Mouse (Mus musculus): Measurements from ENCODE around the gene Bcl9l. TPM values are rescaled to one million over a fixed set of nuclear protein-coding genes. Genes with fewer than 3 reads are reported as not detected.
"Not testable (repeated sequence)": the region's sequence is repeated elsewhere in the genome, so short reads cannot be mapped to it uniquely, and the experiment has no call there.

The Bcl9l gene
- 10 to 100 TPM; 59.2 to 78.1 TPM for total RNA-seq (2021)

DNA sequence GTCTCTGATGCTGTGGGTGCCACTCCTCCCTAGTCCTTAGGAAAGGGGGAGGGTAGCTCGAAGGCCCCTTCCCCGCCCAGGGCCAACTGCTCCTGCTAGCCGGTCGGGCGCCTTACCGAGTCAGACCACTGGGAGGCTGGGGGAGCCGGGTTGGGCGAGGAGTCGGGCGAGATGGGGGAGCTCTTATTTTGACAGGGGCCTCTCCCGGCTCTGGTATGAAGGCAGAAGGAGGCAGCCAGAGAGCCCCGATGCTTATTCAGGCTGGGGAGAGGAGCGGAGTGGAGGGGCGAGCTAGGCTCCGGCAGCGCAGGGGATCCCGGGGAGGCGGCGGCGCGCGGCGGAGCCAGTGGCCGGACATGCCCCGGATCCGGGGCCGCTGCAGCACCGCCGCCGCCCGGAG, at the start of gene Bcl9l:
Gene Bcl9l, plus strand, starts transcription at position 274 of the 400 bp plus-strand sequence.
- peak; percentile 85 to 88 for DNase-seq (ENCODE audit: extremely low spot score in 1 of 2, low spot score in 1 of 2)

DNA sequence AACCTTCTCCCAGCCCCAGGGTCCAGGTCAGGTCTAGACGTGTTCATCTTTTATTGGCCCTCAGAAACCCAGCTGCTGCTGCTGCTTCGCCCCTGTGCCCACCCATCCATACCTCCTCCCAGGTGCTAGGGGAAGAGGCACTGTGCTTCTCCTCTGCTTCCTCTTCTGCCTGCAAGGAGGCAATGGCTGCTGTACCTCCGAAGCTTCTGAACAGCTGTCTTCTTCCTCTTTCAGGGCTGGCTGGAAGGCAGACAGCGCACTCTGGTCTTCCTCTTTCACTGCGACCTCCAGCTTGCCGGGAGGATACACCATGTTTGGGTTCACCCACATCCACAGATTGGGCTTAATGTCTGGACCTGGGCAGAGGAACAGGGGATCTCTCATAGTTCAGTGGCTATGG, 46.9 kb upstream of the Bcl9l start:
- no peak for DNase-seq (ENCODE audit: extremely low spot score in 1 of 2, low spot score in 1 of 2)

DNA sequence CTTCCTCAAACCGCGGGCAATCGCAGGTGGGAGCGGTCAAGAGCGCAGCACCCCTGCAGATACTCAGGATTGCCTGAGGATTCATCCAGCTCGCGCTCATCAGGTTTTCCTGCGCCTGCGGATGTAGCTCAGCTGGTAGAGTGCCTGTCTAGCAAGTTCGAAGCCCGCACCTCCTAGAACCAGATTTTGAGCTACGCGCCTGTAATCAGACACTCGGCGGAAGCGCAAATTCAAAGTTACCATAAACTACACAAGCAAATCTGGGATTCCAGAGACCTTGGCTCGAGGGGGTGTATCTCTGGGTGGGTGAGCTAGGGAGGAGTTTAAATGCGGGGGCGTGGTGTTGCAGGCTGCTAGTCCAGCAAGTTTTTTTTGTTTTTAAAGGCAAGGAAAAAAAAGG, 41.7 kb upstream of the Bcl9l start, which contains the start of gene Foxr1:
Gene Foxr1, minus strand, starts transcription at position 176 of the 400 bp plus-strand sequence.
- no peak for DNase-seq (ENCODE audit: extremely low spot score in 1 of 2, low spot score in 1 of 2)

DNA sequence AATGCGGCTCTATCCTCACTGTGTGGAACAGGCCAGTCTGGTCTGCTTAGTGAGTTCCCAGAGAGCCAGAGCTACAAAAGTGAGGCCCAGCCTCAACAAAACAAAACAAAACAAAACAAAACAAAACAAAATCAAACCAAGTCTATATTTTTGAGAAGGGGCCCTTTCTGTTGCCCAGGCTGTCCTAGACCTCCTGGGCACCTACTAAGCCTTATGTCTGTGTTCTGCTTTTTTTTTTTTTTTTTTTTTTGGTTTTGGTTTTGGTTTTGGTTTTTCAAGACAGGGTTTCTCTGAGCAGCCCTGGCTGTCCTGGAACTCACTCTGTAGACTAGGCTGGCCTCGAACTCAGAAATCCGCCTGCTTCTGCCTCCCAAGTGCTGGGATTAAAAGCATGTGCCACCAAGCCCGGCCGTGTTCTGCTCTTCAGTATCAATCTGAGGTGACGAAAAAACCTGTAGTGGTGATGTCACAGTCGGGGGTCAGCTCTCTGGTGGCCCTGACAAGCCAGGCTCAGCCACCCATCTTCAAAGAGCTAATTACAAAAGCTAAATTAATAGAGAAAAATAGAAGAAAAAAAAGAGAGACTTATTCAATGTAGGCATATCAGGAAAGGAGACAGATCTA, 38.1 kb upstream of the Bcl9l start:
- not testable (repeated sequence) for DNase-seq (ENCODE audit: extremely low spot score in 1 of 2, low spot score in 1 of 2)

DNA sequence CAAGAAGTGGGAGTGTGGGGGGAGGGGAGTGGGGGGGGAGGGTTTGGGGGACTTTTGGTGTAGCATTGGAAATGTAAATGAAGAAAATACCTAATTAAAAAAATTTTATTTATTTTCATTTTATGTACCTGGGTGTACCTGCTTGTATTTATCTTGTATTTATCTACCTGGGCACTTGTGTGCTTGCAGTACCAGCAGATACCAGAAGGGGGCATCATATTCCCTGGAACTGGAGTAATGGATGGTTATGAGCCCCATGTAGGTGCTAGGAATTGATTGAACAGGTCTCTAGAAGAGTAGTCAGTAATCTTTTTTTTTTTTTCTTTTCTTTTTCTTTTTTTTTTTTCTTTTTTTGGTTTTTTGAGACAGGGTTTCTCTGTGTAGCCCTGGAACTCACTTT, 32.2 kb upstream of the Bcl9l start:
- no peak for DNase-seq (ENCODE audit: extremely low spot score in 1 of 2, low spot score in 1 of 2)

DNA sequence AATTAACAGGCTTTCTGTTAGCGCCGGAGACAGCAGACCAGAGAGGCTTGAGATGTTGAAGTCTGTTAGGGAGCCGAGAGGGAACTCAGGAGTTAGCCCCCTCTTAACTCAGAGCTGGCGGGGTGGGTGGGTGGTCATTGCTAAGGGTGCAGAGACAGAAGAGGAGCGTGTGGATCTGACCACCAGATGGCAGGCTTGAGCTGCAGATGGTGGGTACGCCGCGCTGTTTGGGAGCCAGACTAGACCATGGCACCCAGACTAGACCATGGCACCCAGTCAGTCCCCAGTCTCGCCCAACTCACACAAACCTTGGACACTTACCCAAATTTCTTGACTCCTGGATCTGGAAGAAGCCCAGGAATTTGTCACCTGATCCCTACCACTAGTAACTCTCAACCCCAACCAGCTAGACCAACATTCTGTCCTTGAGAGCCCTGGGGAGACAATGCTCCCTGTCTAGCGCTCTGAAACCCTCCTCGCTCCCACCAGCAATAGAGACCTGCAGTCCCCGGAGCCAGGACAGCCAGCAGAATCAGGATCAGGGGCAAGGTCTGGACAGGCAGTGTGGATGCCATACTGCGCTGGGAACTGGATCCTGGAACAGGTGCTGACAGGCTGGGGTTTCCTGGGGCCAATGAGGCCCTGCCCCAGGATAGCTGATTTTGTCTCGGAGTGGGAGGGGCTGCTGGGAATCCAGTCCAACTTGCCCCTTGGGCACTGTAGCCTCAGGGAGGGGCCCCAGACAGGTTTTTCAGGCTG, 28.3 kb upstream of the Bcl9l start:
- DNase-seq (ENCODE audit: extremely low spot score in 1 of 2, low spot score in 1 of 2), result peak; percentile 85 to 98

DNA sequence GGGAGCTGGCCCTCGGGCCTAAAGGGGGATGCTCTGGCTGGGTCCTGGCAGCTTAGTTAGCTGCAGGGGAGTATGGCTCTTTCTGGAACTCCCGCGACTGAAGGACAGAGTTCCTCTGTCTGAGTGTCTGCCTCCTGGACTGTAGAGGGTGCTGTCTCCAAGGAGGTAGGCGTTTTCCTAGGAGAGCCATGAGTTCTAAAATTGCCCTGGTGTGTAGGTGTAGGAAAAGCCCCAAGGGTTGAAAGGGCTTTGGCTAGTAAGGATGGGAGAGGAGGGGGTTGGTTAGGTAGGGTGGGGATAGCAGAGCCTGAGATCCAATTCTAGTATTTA, 27.8 kb upstream of the Bcl9l start, which contains the start of gene Upk2:
Gene Upk2, minus strand, starts transcription at position 86 of the 330 bp plus-strand sequence.
- DNase-seq (ENCODE audit: extremely low spot score in 1 of 2, low spot score in 1 of 2), result no peak

DNA sequence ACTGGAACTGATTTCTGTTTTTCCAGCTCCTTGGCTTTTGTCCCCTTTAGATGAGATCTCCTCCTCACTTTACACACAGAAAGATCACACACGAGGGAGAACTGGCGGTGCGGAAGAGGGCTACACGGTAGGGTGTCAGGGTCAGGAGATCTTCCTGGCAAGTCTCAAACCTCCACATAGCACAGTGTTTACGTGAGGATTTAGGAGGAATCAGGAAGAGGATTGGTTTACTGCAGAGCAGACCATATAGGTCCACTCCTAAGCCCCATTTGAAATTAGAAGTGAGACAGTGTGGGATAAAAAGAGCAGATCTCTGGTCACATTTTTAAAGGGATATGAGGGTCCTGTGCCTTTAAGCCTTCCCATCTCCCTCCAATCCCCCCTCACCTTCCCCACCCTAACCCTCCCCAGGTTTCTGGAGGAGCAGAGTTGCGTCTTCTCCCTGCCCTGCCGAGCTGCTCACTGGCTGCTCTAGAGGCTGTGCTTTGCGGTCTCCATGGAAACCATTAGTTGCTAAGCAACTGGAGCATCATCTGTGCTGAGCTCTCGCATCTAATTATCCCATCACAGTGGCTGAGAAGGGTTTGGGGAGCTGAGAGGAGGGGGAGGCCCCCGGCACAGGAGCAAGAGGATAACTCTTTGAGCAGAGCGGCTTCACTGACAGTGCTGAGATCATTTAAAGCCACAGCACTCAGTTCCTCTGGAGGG, 25.4 kb upstream of the Bcl9l start:
- DNase-seq (ENCODE audit: extremely low spot score in 1 of 2, low spot score in 1 of 2), result peak; percentile 54 to 73

DNA sequence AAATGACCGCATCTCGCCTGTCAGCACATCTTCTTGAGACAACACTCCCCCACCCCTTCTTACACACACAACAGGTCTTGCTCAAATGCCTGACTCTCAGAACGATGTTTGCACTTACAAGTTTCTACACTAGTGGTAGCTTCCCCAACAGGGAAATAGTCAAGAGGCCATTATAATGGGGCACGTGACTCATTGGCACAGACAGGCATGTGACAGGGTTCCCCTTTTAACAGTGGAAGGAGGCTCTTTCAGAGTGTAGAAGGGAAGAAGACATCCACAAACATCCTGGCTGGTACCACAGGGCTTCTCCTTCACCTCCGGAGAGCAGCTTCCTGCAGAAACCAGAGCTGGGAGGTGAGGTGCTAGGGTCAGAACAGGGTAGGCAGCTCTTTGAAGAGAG, 20.7 kb upstream of the Bcl9l start:
- no peak for DNase-seq (ENCODE audit: extremely low spot score in 1 of 2, low spot score in 1 of 2)

DNA sequence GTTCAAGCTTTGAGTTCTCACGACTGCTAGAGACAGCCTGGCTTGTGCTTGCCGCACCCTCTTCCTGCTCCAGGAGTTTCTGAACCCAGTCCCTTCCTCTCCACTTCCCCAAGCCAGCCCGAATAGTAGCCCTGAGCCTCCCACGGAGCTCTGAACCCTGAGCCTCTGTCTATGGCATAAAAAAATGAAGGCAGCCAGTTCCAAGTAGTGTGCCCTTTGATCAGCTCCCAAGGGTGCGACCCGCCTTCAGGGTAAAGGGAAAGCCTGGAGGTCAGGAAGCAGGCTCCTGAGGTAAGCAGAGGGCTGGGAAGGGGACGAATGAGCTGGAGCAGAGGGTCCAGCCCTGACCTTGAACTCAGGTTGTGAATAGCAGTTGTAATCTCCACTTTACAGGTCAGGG, 14.4 kb upstream of the Bcl9l start:
- DNase-seq (ENCODE audit: extremely low spot score in 1 of 2, low spot score in 1 of 2), result no peak

DNA sequence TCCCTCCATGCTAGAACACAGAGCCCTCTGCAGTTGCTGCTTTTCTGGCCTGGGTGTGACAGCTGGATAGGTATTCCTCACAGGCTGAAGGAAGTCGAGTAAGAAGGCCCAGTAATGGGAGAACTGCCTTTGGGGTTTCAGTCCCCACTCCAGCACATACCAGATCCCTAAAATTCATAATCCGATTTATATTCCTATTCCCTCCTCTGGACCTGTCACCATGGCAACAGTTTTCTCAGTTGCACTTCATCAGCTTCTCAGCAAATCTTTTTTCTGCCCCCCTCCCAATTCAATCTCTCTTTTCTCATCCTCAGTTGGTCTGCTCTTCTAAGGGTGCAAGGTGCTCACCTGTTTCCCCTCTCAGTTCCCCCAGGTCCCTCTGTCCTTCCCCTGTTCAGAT, 13.8 kb upstream of the Bcl9l start:
- DNase-seq (ENCODE audit: extremely low spot score in 1 of 2, low spot score in 1 of 2), result no peak

DNA sequence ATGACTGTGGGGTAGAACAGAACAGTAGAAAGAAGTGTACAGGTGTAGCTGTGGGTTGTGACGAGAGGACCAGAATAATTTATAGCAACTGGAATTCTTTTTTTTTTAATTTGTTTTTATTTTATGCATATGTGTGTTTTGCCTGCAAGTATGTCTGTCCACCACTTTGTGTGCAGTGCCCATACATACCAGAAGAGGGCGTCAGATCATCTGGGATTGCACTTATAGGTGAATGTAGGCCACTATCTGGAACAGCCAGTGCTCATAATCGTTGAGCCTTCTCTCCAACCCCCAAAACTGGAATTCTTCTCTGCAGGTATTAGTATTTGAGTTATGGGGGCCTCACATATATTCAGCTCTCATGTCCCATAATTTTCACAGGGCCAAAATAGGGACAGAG, 9.4 kb upstream of the Bcl9l start:
- no peak for DNase-seq (ENCODE audit: extremely low spot score in 1 of 2, low spot score in 1 of 2)

DNA sequence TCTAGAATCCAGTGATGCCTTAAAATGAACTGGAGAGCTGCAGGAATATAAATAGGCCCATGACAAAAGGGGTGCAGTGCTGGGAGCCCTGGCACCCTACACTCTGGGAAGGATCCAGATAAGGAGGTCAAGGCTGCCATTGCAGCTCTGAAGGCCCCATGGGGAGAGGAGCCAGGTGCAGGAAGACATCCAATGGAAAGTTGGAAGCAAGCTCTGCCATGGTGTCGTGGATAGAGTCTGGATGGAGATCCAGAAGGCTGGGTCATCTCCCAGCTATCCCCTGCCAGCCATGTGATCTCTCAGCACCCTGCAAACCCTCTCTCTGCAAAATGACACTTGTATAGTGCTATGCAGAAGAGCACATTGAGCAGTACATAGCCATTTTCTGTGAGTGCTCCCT, 8.3 kb upstream of the Bcl9l start:
- no peak for DNase-seq (ENCODE audit: extremely low spot score in 1 of 2, low spot score in 1 of 2)

DNA sequence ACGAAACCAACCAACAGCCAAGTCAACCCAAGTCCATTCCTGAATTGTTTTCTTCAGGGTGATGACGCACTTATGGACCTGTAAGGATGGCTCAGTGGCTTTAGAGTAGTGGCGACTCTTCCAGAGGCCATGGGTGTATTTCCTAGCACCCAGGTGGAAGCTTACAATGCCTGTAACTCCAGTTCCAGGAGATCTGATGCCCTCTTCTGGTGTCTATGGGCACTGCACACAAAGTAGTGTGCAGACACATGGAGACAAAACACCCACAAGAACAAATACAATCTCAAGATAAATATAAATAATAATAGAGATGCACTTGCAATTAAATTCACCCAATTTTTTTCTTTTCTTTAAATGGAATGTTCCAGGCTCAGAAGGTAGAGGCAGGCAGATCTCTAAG, 6.7 kb upstream of the Bcl9l start:
- DNase-seq (ENCODE audit: extremely low spot score in 1 of 2, low spot score in 1 of 2), result no peak

DNA sequence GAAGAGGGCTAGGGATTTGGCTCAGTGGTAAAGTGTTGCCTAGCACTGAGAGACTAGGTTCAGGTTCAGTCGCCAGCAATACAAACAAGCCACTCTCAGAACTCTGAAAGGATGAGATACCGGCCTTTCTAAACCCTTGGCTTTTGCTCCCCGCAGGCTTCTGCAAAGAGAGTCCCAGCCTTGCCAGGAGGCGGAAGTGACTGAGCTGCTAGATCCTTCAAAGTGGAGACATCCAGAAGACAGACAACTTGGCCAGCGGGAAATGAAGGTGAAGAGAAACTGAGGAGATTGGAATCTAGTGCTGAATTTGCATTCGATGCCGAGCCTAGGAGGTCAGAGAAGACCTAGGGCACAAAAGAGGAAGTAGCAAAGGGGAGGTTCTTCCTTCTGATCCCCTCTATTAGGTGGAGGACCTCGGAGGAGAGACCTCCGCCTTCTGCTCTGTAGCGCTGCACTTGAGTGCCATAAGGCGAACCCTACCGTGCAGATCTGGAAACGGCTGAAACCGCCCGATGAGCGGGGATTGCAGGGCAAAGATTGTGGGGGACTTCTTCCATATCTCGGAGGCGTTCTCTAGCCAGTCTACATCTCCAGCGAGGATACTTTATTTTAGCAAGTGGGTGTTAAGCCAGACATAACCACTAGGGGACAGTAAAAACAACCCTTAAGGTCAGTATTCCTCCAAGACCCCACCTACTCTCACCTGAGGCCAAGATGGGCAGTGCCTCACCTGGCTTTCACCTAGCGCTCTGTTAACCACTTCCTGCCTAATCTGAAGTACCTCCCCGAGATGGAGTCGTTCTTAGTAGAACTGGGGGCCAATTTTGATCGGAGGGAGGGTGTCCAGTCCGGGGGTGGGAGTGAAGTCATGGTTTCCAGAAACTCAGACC, 5.0 kb upstream of the Bcl9l start:
- no peak for DNase-seq (ENCODE audit: extremely low spot score in 1 of 2, low spot score in 1 of 2)

DNA sequence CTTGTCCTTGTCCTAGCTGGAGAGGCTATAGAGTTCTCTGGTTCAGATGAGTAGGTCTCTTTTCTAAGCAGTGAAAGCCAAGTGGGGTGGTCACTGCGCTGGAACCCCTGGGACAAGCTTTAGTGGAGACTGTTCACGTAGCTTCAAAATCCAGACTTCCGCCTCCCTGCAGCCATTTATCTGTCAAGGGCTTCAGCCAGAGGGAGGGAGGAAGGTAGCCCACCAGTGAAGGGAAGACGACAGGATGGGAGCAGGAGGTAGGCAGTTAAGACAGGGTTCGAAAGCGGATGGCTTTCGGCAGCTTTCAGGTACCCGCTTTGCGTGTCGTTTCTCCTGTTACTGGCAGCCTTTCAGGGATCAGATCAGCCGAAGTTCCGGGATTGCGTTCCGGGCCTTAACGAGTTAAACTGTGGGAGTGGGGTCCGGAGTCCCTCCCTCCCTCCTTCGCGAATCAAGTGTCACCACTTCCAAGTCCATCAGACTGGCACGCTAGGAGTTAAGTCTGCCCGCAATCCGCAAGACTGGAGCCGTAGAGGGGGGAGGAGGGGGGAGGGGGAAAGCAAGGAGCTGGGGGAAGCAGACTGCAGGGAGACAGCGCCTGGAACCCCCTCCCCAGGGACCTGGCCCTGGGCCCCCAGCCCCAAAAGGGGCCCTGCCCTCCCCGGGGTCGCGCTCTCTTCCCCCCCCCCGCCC, 4.2 kb upstream of the Bcl9l start:
- peak in 1 of 2 experiments; percentile 56 for DNase-seq (ENCODE audit: extremely low spot score in 1 of 2, low spot score in 1 of 2)

DNA sequence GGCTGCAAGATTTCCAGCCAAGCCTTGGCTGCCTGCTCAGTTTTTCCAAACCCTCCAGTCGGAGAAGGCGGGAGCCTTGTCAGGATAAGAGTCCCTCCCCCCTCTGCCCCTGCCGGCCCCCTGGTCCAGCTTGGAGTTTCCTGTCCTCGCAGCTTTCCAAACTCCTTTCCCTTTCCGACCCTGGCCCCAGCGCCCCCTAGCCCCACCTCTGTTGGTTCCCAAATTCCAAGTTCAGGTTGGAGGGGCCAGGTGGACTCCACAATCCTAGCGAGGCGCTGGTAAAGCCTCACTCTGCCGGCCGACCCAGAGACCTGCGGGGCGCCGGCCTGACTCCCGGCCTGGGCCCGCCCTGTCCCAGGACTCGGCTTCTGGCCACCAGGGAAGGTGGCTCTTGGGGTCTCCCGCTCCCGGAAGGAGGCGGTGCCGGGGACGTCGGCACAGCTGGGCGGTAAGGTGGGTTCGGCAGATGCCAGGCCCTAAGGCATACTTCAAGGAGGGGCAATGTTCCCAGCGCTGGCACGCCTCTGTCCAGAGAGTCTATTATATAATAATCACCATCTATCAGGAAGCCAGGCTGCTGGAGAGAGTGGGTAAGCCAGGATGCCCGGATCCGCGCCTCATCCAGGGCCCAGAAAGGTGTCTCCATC, 3.5 kb upstream of the Bcl9l start:
- peak in 1 of 2 experiments; percentile 48 for DNase-seq (ENCODE audit: extremely low spot score in 1 of 2, low spot score in 1 of 2)

DNA sequence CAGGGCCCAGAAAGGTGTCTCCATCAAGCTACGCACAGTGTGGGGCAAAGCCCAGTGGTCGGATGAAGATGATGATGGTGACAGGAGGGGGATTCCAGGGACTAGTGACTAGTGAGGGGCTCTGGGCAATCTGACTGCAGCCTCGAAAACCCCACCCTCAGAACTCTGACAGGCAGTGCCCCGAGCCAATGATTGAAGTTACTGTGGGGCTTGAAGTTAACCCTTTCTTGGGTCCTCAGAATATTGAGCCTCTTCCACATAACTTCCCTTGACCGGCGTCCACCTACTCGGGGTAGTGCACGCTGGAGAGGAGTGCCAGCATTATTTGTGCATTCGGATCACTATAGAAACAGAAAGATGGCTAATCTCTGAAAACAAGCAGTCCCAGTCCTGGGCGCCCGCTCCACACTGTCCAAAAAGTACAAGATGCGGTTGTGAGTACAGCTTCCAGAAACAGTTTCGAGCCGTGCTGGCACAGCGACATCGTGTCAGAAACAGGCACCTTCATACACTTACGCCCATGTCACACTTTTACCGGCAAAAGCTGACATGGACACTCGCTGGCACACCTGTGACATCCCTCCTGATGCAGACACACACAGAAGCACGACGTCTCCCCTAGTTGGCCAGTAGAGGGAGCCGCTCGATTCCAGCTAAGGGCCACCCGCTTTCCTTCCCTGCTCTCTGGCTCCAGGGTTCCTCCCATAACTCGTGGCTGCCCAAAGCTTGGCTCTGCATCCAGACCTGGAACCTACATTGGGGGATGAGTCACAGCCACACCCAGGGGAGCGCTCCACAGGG, 2.8 kb upstream of the Bcl9l start:
- DNase-seq (ENCODE audit: extremely low spot score in 1 of 2, low spot score in 1 of 2), result peak; percentile 88 to 91

DNA sequence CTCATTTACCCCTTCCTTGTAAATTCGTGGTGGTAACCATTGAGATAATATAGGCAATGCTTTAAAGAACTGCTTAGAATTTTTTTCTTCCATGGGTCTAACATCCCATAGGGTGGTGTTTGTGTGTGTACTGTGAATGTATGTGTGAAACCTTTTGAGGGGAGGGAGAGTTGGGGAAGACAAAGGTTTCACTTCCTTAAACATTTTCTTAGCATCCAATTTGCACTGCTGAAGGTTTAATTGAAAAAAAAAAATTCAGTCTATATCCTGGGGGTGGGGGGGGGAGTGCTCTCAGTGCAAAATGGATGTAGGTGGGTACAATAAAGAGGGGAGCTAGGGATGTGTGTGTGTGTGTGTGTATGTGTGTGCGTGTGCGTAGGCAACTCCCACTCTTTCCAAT, 513 bp upstream of the Bcl9l start:
- no peak for DNase-seq (ENCODE audit: extremely low spot score in 1 of 2, low spot score in 1 of 2)
